Mouse (Mus musculus): Measurements from ENCODE around the gene Tcf7l2.

DNA sequence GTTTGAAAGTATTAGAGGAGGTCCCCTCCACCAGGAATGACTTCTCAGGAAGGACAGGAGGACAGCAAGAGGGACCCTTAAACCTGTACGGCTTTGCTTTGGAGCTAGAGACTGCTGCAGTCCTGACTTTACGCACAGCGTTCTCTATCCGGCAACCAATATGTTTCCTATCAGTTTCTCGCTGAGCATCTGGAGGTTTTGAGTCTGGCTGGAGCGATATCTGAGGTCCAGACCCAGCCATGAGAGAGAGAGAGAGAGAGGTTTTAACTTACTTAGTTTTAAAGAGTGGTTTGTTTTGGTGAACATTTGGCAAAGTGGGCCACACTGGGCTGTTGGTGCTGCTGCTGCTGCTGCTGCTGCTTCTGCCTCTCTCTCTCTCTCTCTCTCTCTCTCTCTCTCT lies 7.2 kb downstream of the Tcf7l2 start:
- TF ChIP-seq POLR2A (IDR thresholded peaks at IDR 0.05; ENCODE audit: insufficient read length, low read depth) (no peak), MYOG (IDR thresholded peaks at IDR 0.05; ENCODE audit: control insufficient read depth in 1 of 3, insufficient read depth in 1 of 3, insufficient read length in 2 of 3, low read depth in 2 of 3) (no peak)
